Mouse (Mus musculus) liver, embryonic 11.5 days (tissue): ENCODE results near the gene Hdac7. TPM values are rescaled to one million over a fixed set of nuclear protein-coding genes. Genes with fewer than 3 reads are reported as not detected.
A peak's percentile ranks its signal among the peaks of the same experiment; 100 is the strongest.

Experiments used
- ATAC-seq: fragments of 200-750 bp; cut with Nextera tagmentation; replicated peaks from 2 replicates; pipeline ENCODE4 v1.8.0; 2017; ENCODE audit warnings: moderate number of reproducible peaks, mild to moderate bottlenecking, moderate TSS enrichment, moderate library complexity; ENCODE audit not compliant: low FRiP score
- DNase-seq: peaks from one replicate; pipeline ENCODE4 v3.0.0-alpha.2; 2017; ENCODE audit warnings: low spot score
- H3K27ac ChIP-seq: fragments of 300-500 bp; sonication (generic); 2 replicates; pipeline ENCODE4 v1.5.1; 2014; ENCODE audit warnings: mild to moderate bottlenecking, low read depth, low read length, control low read depth
- H3K27me3 ChIP-seq: fragments of 300-500 bp; sonication (generic); replicated peaks from 2 replicates; pipeline ENCODE4 v1.6.1; 2014; ENCODE audit warnings: low read length, mixed read lengths; ENCODE audit not compliant: control insufficient read depth, insufficient read depth
- H3K36me3 ChIP-seq: fragments of 300-500 bp; sonication (generic); 2 replicates; pipeline ENCODE4 v1.6.1; 2014; ENCODE audit warnings: mild to moderate bottlenecking, low read length, moderate library complexity, mixed read lengths; ENCODE audit not compliant: control insufficient read depth, insufficient read depth
- H3K4me1 ChIP-seq: fragments of 300-500 bp; sonication (generic); replicated peaks from 2 replicates; pipeline ENCODE4 v1.6.1; 2014; ENCODE audit warnings: low read length, mixed read lengths; ENCODE audit not compliant: control insufficient read depth, insufficient read depth
- H3K4me2 ChIP-seq: fragments of 300-500 bp; sonication (generic); 2 replicates; pipeline ENCODE4 v1.6.1; 2014; ENCODE audit warnings: mild to moderate bottlenecking, control low read depth, moderate library complexity
- H3K4me3 ChIP-seq: fragments of 300-500 bp; sonication (generic); 2 replicates; pipeline ENCODE4 v1.5.1; 2014; ENCODE audit warnings: low read depth, low read length, control low read depth
- H3K9ac ChIP-seq: fragments of 300-500 bp; sonication (generic); 2 replicates; pipeline ENCODE4 v1.6.1; 2014; ENCODE audit warnings: low read depth, low read length, control low read depth
- H3K9me3 ChIP-seq: fragments of 300-500 bp; sonication (generic); 2 replicates; pipeline ENCODE4 v1.6.1; 2016; ENCODE audit warnings: low read length, inconsistent platforms, mixed read lengths; ENCODE audit not compliant: control insufficient read depth
- WGBS: fragments of 180-500 bp; shearing (Covaris S2); extraction: QIAGEN DNeasy Blood & Tissue Kit; methylation state at CpG from one replicate; pipeline ENCODE4 v1.1.7; 2014; 5-methylcytosine and 5-hydroxymethylcytosine counted together
- polyA plus RNA-seq: library from polyadenylated mRNA; unstranded; fragments of >200 nt; fragmentation: Nextera tagmentation; extraction: Ambion mirVana; gene quantifications from 2 replicates; pipeline ENCODE4 v1.2.1, GENCODE M21; 2014

The Hdac7 gene
- polyA plus RNA-seq, 1 experiment from 2014 or later = 33.5 TPM

GRCm38 (mm10) chr15:97850441-97850840 is 6.1 kb upstream of the Hdac7 start:
- Histone ChIP-seq H3K27me3 (no peaks in the 10 kb centered on the region), H3K4me3 (no peak overlapping the region), H3K36me3 (no peaks in the 10 kb centered on the region), H3K4me1 (peaks cover 23% of the 10 kb centered on the region), H3K4me2 (peak overlapping the region; percentile 37; the same call in 1 of the 2 replicates), H3K9ac (no peak overlapping the region), H3K9me3 (no peaks in the 10 kb centered on the region), H3K27ac (no peak overlapping the region)
- ATAC-seq = no peak
- DNase-seq = no peak
- WGBS = 8% methylated on average over 2 of the region's 2 CpGs

- WGBS = 9% methylated on average over 19 of the region's 19 CpGs
- peak overlapping the region; percentile 71 for H3K4me2 ChIP-seq
- H3K9ac ChIP-seq = peak overlapping the region; percentile 37
- H3K27ac ChIP-seq = peak overlapping the region; percentile 36; the same call in 1 of the 2 replicates
- no peaks in the 10 kb centered on the region for H3K36me3 ChIP-seq
- H3K27me3 ChIP-seq = no peaks in the 10 kb centered on the region
- H3K4me3 ChIP-seq = peak overlapping the region; percentile 37
- peak; percentile 44; the same call in 1 of the 2 replicates for ATAC-seq
- H3K9me3 ChIP-seq = no peaks in the 10 kb centered on the region
- H3K4me1 ChIP-seq = peaks cover 30% of the 10 kb centered on the region
- peak; percentile 75 for DNase-seq
These were observed 5.0 kb upstream of the Hdac7 start for GRCm38 (mm10) chr15:97849116-97849911.

- ATAC-seq (no peak), DNase-seq (no peak)
- Histone ChIP-seq H3K36me3 (no peaks in the 10 kb centered on the region), H3K9me3 (no peaks in the 10 kb centered on the region), H3K4me3 (peak overlapping the region; percentile 43), H3K4me2 (peak overlapping the region; percentile 61), H3K9ac (peak overlapping the region; percentile 67), H3K27ac (peak overlapping the region; percentile 85), H3K27me3 (no peaks in the 10 kb centered on the region), H3K4me1 (peaks cover 38% of the 10 kb centered on the region)
- 63% methylated on average over 2 of the region's 2 CpGs for WGBS
These were observed 3.6 kb upstream of the Hdac7 start for GRCm38 (mm10) chr15:97847866-97848265.

- H3K9me3 ChIP-seq = no peaks in the 10 kb centered on the region
- ATAC-seq = peak; percentile 68
- peak overlapping the region; percentile 85 for H3K27ac ChIP-seq
- peaks cover 38% of the 10 kb centered on the region for H3K4me1 ChIP-seq
- 51% methylated on average over 4 of the region's 4 CpGs for WGBS
- no peak for DNase-seq
- H3K4me2 ChIP-seq = peak overlapping the region; percentile 61
- no peaks in the 10 kb centered on the region for H3K36me3 ChIP-seq
- no peaks in the 10 kb centered on the region for H3K27me3 ChIP-seq
- peak overlapping the region; percentile 43 for H3K4me3 ChIP-seq
- peak overlapping the region; percentile 67 for H3K9ac ChIP-seq
These were observed 3.0 kb upstream of the Hdac7 start for GRCm38 (mm10) chr15:97847285-97847684.

- no peak for ATAC-seq
- Histone ChIP-seq H3K27me3 (no peaks in the 10 kb centered on the region), H3K4me3 (peak overlapping the region; percentile 8; the same call in 1 of the 2 replicates), H3K27ac (peak overlapping the region; percentile 85), H3K4me1 (peaks cover 46% of the 10 kb centered on the region), H3K4me2 (peak overlapping the region; percentile 61), H3K9me3 (no peaks in the 10 kb centered on the region), H3K9ac (peak overlapping the region; percentile 67; the same call in 1 of the 2 replicates), H3K36me3 (no peaks in the 10 kb centered on the region)
- DNase-seq = no peak
- 62% methylated on average over 11 of the region's 11 CpGs for WGBS
These were observed 2.0 kb upstream of the Hdac7 start for GRCm38 (mm10) chr15:97846121-97846882.

GRCm38 (mm10) chr15:97843247-97843651 is 1.1 kb downstream of the Hdac7 start:
- Histone ChIP-seq H3K4me1 (peaks cover 61% of the 10 kb centered on the region), H3K9ac (peak overlapping the region; percentile 74), H3K36me3 (no peaks in the 10 kb centered on the region), H3K9me3 (no peaks in the 10 kb centered on the region), H3K4me2 (peak overlapping the region; percentile 70), H3K27ac (peak overlapping the region; percentile 85), H3K4me3 (peak overlapping the region; percentile 47), H3K27me3 (no peaks in the 10 kb centered on the region)
- WGBS = 40% methylated on average over 7 of the region's 7 CpGs
- ATAC-seq = no peak
- DNase-seq = no peak

- Histone ChIP-seq H3K36me3 (no peaks in the 10 kb centered on the region), H3K27ac (no peak overlapping the region), H3K9me3 (no peaks in the 10 kb centered on the region), H3K4me2 (peak overlapping the region; percentile 70), H3K27me3 (no peaks in the 10 kb centered on the region), H3K4me1 (peaks cover 66% of the 10 kb centered on the region), H3K4me3 (no peak overlapping the region), H3K9ac (no peak overlapping the region)
- DNase-seq (no peak), ATAC-seq (no peak)
- 83% methylated on average over 6 of the region's 6 CpGs for WGBS
These were observed 2.2 kb downstream of the Hdac7 start for GRCm38 (mm10) chr15:97842058-97842457.

DNA sequence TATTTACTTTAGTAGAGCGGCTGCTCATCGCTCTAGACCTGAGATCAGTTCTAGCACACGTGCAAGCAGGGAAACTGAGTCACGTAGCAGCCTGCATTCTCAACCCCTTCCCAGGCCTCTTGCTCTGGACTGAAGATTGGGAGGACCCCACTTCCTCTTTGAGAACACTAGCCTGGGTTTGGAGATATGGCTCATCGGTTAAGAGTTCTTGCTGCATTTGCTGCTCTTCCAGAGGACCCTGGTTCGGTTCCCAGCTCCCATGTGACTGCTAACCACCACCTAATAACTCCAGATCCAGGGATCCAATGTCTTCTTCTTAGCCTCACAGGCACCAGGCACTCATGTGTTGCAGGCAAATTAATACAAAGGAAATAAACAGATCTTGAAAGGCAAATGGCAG is 2.9 kb downstream of the Hdac7 start:
- no peak for DNase-seq
- Histone ChIP-seq H3K4me3 (no peak overlapping the region), H3K36me3 (no peaks in the 10 kb centered on the region), H3K9ac (peak overlapping the region; percentile 8; the same call in 1 of the 2 replicates), H3K4me1 (peaks cover 60% of the 10 kb centered on the region), H3K27me3 (no peaks in the 10 kb centered on the region), H3K9me3 (no peaks in the 10 kb centered on the region), H3K27ac (no peak overlapping the region; the same call in 1 of the 2 replicates), H3K4me2 (peak overlapping the region; percentile 70)
- ATAC-seq = no peak
- 72% methylated on average over 6 of the region's 6 CpGs for WGBS
